Mouse (Mus musculus) induced T-regulatory cell, adult 2 months (primary cell): ENCODE results near the gene 1700123L14Rik.
"Not testable (repeated sequence)": the region's sequence is repeated elsewhere in the genome, so short reads cannot be mapped to it uniquely, and the experiment has no call there.

Source experiments
- DNase-seq: peaks from one replicate; pipeline ENCODE4 v3.0.0-alpha.2; 2012; ENCODE audit warnings: low read depth

1700123L14Rik gene

DNA sequence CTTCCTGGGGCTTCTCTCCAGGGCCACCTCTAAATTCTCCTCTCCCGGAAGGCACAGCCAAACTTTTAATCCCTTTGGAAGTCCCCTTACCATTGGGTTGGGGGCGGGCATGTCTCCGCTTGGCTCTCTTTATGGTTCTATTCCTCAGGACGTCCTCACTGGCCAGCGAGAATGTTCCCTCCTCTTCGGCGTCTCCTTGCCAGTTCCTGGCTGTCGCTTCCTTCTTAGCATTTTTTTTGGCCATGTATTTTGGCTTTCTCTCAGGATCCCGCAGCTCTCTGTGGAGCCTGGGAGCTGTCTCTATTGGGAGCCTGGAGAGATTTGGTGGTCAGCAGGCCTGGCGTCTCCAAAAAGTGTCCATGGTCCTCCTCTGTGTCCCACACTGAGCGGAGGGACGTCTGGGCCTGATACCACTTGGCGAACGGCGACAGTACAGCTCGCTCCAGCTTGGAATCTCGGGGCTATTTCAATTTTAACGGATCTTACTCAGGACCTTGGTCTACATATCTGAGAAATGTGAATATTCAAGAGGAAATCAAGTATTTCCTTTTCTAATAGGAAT is at the start of gene 1700123L14Rik:
Gene 1700123L14Rik (minus strand): TSS at position 426 of the 562 bp plus-strand sequence.
- no peak for DNase-seq

DNA sequence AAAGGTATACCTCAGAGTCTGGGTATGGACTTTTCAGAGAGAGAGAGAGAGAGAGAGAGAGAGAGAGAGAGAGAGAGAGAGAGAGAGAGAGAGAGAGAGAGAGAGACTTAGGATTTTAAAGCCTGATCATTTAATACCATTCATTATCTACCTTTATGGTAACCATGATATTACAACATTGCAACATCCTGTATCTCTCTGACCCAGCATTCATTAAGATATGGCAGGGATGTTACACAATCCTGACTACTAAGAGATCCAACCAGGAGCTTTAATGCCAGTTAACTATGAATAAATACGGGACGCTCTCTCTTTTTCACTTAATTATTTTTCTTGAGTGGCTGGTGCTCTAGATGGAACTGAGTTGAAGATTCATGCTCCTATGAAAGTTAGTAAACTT is 39.4 kb upstream of the 1700123L14Rik start:
- DNase-seq: no peak

- DNase-seq: not testable (repeated sequence)
Observed at GRCm38 (mm10) chr6:96198991-96199390, 32.9 kb upstream of the 1700123L14Rik start.

DNA sequence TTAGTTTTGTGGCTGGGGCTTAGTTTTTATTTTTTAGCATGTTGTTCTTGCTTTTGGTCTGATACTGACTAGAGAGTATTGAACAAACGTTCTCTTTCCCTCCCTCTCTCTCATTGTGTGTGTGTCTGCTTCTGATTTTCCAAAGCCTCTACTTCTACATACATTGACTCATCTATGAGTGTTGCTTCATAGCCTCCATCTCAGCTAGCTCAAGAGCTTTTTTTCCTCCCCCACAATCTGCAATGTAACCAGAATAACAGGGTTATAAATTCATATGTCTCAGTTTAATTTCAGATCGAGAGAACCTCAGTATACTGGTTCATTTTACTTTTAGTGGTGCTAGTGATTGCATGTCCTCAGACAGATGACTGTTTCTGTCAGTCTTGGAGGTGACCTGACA is 20.5 kb upstream of the 1700123L14Rik start:
- no peak for DNase-seq

DNA sequence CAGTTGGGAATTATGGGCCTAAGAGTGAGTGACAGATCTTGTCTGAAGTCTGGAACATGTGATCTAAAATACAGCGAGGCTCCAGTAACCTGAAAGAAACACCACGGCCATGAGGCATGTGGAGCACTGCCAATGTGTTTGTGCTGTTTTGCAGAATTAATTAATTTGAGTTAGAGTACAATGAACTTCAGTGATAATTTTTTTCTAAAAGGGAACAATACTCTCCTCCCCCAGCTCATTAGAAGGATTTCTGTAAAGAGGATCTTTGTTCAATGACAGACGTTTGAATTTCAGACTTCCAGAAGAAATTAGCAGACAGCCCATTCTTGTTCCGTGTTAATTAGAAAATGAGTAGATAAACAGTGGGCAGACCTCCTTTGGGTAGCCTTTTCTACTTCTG is 17.3 kb upstream of the 1700123L14Rik start:
- no peak for DNase-seq

DNA sequence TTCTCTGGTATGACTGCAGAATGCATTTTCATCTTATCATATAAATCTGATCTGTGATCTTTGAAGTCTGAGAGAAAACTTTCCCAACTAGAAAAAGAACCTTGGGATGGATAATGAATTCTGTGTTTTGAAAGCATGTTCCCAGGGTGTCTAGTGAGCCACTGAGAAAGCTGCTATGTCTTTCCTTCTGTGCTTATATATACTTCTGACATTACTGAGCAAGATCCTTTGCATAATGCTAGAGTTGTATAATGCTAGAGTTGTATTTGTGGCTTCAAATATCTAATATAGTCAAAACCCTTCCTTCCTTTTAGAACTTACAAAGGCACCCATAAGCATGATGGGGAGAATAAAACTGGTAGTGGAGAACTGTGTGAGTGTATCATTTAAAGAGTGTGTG is 12.5 kb upstream of the 1700123L14Rik start:
- no peak for DNase-seq

- DNase-seq: no peak
Observed at GRCm38 (mm10) chr6:96173681-96174080, 7.6 kb upstream of the 1700123L14Rik start.

DNA sequence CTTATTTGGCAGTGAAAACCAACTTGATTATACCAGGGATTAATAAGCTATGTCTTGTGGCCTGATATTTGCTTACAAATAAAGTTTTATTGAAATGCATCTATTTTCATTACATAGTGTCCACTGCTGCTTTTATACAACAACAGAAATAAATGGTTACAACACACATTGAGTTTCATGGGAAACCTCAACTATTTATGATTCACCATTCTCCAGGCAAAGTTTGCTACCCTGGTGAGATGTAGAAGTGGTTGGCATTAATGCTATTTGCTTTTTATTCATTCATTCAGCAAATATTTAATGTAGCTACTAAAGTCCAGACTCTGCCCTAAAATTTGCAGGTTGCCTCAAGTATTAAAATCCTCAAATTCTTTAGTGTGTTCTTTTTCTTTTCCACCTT is 988 bp upstream of the 1700123L14Rik start:
- DNase-seq: no peak

DNA sequence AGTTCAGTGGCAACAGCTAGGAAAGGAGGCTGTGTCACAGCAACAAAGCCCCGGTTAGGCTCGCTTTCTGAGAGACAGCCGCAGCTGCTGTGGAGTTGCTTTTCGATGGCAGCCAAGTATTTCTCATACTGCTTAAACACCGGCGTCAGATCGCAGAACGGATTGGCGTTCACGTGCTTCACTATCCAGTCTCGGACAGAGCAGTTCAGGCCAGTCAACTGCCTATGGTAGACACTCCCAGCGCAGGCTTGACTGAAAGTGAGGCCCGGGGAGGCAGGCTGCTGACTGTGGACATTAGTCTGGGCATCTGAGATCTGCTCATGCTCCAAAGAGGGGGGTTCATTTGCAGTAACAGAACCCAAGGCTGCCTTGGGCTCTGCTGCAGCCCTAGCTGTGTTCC is 640 bp downstream of the 1700123L14Rik start:
- DNase-seq: no peak

DNA sequence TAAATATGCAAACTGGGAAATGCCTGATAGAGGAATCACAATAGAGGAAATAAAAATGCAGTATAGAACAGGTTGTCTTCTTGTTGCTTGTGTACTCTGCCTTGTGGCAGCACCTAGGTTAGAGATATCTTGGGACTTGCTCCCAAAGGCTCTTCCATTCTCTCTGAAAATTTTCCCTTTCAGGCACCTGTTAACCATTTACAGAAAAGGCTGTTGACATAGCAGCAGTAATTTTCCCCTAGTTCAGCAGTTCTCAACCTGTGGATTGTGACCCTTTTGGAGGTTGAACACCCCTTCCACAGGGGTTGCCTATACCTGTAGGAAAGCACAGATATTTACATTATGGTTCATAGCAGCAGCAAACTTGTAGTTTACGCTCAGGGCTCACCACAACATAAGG is 22.7 kb downstream of the 1700123L14Rik start:
- DNase-seq: no peak

DNA sequence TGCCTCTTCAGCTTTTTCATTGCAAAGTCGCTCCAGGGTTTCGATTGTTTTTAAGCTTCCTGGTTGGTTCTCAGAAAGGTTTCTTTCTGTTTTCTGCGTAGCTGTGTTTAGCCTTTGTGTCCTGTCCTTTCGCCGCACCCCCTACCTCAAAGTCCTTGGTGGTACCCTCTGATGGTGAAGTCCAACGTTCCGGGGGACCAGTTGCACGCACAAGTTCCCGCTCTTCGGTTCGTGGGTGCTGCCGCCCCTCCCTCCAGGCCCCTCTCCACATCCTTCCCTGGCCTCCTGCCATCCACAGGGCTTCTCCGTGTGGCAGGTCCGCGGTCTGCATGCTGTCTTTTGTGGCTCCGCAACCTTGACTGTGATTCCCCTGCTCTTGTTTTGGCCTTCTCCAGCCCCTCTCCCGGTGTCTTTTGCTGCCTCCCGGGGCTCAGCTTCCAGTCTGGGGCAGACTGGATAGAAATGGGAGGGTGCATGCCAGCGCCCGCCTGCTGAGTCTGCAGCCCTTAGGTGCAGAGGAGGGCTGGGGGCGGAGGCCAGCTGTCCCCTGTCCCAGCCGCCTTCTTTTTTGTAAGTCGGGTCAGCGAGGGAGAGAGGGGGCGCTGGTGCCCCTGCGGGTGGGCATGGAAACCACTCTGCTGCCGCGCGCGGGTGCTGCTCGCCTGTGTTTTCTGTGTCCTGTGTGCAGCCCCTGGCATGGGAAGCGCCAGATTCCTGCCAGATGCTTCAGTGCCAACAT is 49.3 kb downstream of the 1700123L14Rik start:
- DNase-seq: no peak

DNA sequence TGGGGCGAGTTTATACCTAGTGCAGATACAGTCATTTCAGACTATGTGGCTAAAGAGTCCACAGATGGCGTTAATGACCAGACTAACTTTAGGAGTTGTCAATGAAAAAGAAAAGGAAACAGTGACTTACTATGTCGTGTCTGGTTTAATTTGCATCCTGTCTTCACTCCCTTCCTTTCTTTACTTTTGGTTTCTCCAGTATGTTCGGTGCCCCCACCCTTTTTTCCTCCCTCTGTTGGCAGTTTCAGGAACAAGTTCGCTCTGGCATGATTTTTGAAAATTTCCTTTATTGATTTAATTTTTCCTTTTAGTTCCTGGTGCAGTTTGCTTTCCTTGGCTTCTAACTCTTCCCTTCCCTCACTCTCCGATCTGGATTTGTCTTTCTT is 49.9 kb downstream of the 1700123L14Rik start:
- no peak for DNase-seq
